Mouse (Mus musculus) gastrocnemius, adult 2 months (tissue): ENCODE data around the gene Hilpda. TPM values are rescaled to one million over a fixed set of nuclear protein-coding genes. Genes with fewer than 3 reads are reported as not detected.

Source experiments
- DNase-seq: peaks from one replicate; pipeline ENCODE4 v3.0.0; 2022
- H3K27ac ChIP-seq: fragments of 200-600 bp; 2 replicates; pipeline ENCODE4 v1.8.1; 2022; ENCODE audit warnings: mild to moderate bottlenecking
- H3K4me3 ChIP-seq: fragments of 200-600 bp; 2 replicates; pipeline ENCODE4 v1.8.1; 2022; ENCODE audit warnings: mild to moderate bottlenecking, moderate library complexity
- CTCF ChIP-seq: fragments of 200-600 bp; IDR thresholded peaks from 2 replicates; pipeline ENCODE4 v1.8.1; 2022; ENCODE audit warnings: antibody characterized with exemption, mild to moderate bottlenecking, moderate library complexity
- intact Hi-C: fragments of 180-260 bp; cut with DNase I; formaldehyde crosslinking; loops from one replicate; pipeline ENCODE4 v1.15.1; 2025
- total RNA-seq, 2 experiments: library from RNA; stranded (reverse); gene quantifications; 2 replicates each; pipeline ENCODE4 v1.2.3; 2021

Gene Hilpda
- total RNA-seq, 2 experiments from 2014 or later: 2.9 to 4.0 TPM

DNA sequence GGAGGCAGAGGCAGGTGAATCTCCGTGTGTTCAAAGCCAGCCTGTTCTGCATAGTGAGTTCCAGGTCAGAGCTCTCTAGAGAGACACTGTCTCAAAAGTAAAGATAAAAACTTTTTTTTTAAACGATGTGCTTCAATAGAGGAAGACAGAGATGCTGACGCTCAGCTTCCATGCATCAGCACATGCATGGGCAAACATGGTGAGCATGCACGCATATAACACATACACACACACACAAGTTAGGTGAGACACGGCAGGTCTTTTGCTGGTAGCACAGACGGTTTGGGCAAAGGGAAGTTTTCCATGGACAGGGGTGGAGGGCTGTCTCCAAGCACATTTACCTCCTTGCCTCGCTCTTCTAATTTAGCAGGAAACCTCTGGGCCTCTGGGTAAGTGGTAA is 49.9 kb downstream of the Hilpda start:
- H3K27ac ChIP-seq: no peak overlapping the region
- H3K4me3 ChIP-seq: no peak overlapping the region
- TF ChIP-seq CTCF: no peak
- DNase-seq: no peak
- intact Hi-C loops: no loop called here

DNA sequence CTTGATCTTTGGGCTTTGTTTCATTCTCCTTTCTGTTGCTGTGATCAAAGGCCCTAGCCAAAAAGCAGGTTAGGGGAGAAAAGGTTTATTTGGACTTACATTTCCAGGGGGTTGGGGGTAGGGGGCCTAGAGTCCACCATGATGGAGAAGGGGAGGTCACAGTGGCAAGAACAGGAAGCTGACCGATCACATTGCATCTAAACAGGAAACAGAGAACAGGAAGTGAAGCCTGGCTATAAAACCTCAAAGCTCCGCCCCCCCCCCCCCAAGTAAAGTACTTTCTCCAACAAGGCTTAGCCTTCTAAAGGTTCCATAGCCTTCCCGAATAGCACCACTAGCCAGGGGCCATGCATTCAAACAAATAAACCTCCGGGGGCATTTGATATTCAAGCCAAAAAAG is 50.4 kb downstream of the Hilpda start:
- Histone ChIP-seq H3K27ac (no peak overlapping the region), H3K4me3 (no peak overlapping the region)
- DNase-seq: no peak
- intact Hi-C loops: no loop called here
- TF ChIP-seq CTCF: no peak

Other genes starting within 250 kb of the Hilpda start
- under 1 TPM; 0.08 to 0.59 TPM for gene Lep, start 212.3 kb upstream of the Hilpda start, total RNA-seq
- 10 to 100 TPM; 16.3 to 18.4 TPM for gene Rbm28, start 107.5 kb upstream of the Hilpda start, total RNA-seq
- under 1 TPM; 0.36 to 0.73 TPM for gene Prrt4, start 92.9 kb upstream of the Hilpda start, total RNA-seq
- 10 to 100 TPM in 1 of 2 experiments, 1 to 10 TPM in 1; 9.9 to 10.3 TPM for gene Impdh1, start 56.1 kb upstream of the Hilpda start, total RNA-seq
- under 1 TPM in 1 of 2 experiments, not detected in 1; 0.25 TPM for gene Fam71f2, start 7.1 kb downstream of the Hilpda start, total RNA-seq
- not detected for gene Fam71f1, start 46.7 kb downstream of the Hilpda start, total RNA-seq
- 100 to 1,000 TPM in 1 of 2 experiments, 10 to 100 TPM in 1; 73.7 to 104 TPM for gene Calu, start 75.6 kb downstream of the Hilpda start, total RNA-seq
- gene Opn1sw, start 116.0 kb downstream of the Hilpda start, total RNA-seq: under 1 TPM; 0.17 to 0.18 TPM
- 10 to 100 TPM in 1 of 2 experiments, 1 to 10 TPM in 1; 9.6 to 10.5 TPM for gene Ccdc136, start 123.8 kb downstream of the Hilpda start, total RNA-seq
- gene Flnc, start 160.8 kb downstream of the Hilpda start, total RNA-seq: 100 to 1,000 TPM; 285 to 430 TPM
- gene Atp6v1f, start 195.2 kb downstream of the Hilpda start, total RNA-seq: 100 to 1,000 TPM; 110 to 112 TPM
- not detected for gene Atp6v1fnb, start 198.9 kb downstream of the Hilpda start, total RNA-seq
- gene Kcp, start 235.5 kb downstream of the Hilpda start, total RNA-seq: 1 to 10 TPM; 3.8 to 4.0 TPM